Mouse (Mus musculus): ENCODE data around the gene Yy1. TPM values are rescaled to one million over a fixed set of nuclear protein-coding genes. Genes with fewer than 3 reads are reported as not detected.

Yy1 gene
- total and polyA plus RNA-seq, 3 experiments = 34.9 to 62.4 (median 52.1) TPM

- Histone ChIP-seq H3K9ac (ENCODE audit: control insufficient read depth, low read depth, low read length, poor library complexity, severe bottlenecking) (peak overlapping the region; percentile 74), H3K27ac (ENCODE audit: control insufficient read depth, low read depth, low read length) (peak overlapping the region; percentile 37; the same call in 1 of the 2 replicates), H3K36me3 (ENCODE audit: control insufficient read depth in 1 of 2, insufficient read depth in 2 of 2, low read length in 2 of 2) (peaks cover 0 to 16% of the 10 kb centered on the region in 2 experiments; a peak in 2 of 4 replicates), H3K4me3 (ENCODE audit: control insufficient read depth in 1 of 2, insufficient read depth in 1 of 2, low read depth in 2 of 2, low read length in 2 of 2) (peak overlapping the region; percentile 86 to 93), H3K4me1 (ENCODE audit: control insufficient read depth in 1 of 2, insufficient read depth in 2 of 2, low read length in 2 of 2) (peaks cover 6 to 29% of the 10 kb centered on the region in 2 experiments), H3K9me3 (replicated peaks; ENCODE audit: insufficient read depth, low read length) (no peaks in the 10 kb centered on the region), H3K79me2 (ENCODE audit: control insufficient read depth, insufficient read depth, low read length, poor library complexity) (peaks cover 3% of the 10 kb centered on the region; the same call in 1 of the 2 replicates), H3K27me3 (ENCODE audit: control insufficient read depth in 1 of 2, insufficient read depth in 2 of 2, low read length in 2 of 2) (no peaks in the 10 kb centered on the region; a peak in 1 of 4 replicates)
- TF ChIP-seq MAX (IDR thresholded peaks at IDR 0.05; ENCODE audit: low read length) (no peak), MAZ (IDR thresholded peaks at IDR 0.05; ENCODE audit: low read depth, low read length) (0 out of 2 replicates have a peak, but pooled peaks have one; percentile 39), ZMIZ1 (IDR thresholded peaks at IDR 0.05; ENCODE audit: low read depth, low read length) (no peak), ELF1 (IDR thresholded peaks at IDR 0.05; ENCODE audit: low read depth, low read length) (0 out of 2 replicates have a peak, but pooled peaks have one; percentile 9)
- DNase-seq (ENCODE audit: low read depth, low spot score) = peak; percentile 41
Observed at GRCm38 (mm10) chr12:108766866-108767265, 25.9 kb upstream of the Yy1 start.

GRCm38 (mm10) chr12:108768196-108768854, 24.4 kb upstream of the Yy1 start:
- no peaks in the 10 kb centered on the region for H3K9me3 ChIP-seq (replicated peaks; ENCODE audit: insufficient read depth, low read length)
- peaks cover 3% of the 10 kb centered on the region; the same call in 1 of the 2 replicates for H3K79me2 ChIP-seq (ENCODE audit: control insufficient read depth, insufficient read depth, low read length, poor library complexity)
- H3K4me1 ChIP-seq (ENCODE audit: control insufficient read depth in 1 of 2, insufficient read depth in 2 of 2, low read length in 2 of 2) = peaks cover 6 to 20% of the 10 kb centered on the region in 2 experiments
- H3K9ac ChIP-seq (ENCODE audit: control insufficient read depth, low read depth, low read length, poor library complexity, severe bottlenecking) = no peak overlapping the region
- H3K36me3 ChIP-seq (ENCODE audit: control insufficient read depth in 1 of 2, insufficient read depth in 2 of 2, low read length in 2 of 2) = peaks cover 0 to 11% of the 10 kb centered on the region in 2 experiments; a peak in 2 of 4 replicates
- no peak overlapping the region for H3K27ac ChIP-seq (ENCODE audit: control insufficient read depth, low read depth, low read length)
- H3K4me3 ChIP-seq (ENCODE audit: control insufficient read depth in 1 of 2, insufficient read depth in 1 of 2, low read depth in 2 of 2, low read length in 2 of 2) = no peak overlapping the region
- TF ChIP-seq SMC3 (IDR thresholded peaks at IDR 0.05; ENCODE audit: low read depth, low read length) (no peak), GABPA (IDR thresholded peaks at IDR 0.05; ENCODE audit: low read depth, low read length) (no peak), MYC (IDR thresholded peaks at IDR 0.05; ENCODE audit: low read depth, low read length) (no peak), MAX (IDR thresholded peaks at IDR 0.05; ENCODE audit: low read length) (no peak), RCOR1 (IDR thresholded peaks at IDR 0.05; ENCODE audit: low read depth, low read length) (no peak), POLR2AphosphoS2 (IDR thresholded peaks at IDR 0.05; ENCODE audit: low read length) (no peak), CHD2 (IDR thresholded peaks at IDR 0.05; ENCODE audit: low read length) (no peak), BHLHE40 (IDR thresholded peaks at IDR 0.05; ENCODE audit: borderline replicate concordance, low read depth, low read length) (no peak)
- no peaks in the 10 kb centered on the region; a peak in 1 of 4 replicates for H3K27me3 ChIP-seq (ENCODE audit: control insufficient read depth in 1 of 2, insufficient read depth in 2 of 2, low read length in 2 of 2)
- no peak for DNase-seq (ENCODE audit: low read depth, low spot score)

GRCm38 (mm10) chr12:108780108-108780877, 12.5 kb upstream of the Yy1 start:
- Histone ChIP-seq H3K79me2 (ENCODE audit: control insufficient read depth, insufficient read depth, low read length, poor library complexity) (no peaks in the 10 kb centered on the region), H3K27me3 (ENCODE audit: control insufficient read depth in 1 of 2, insufficient read depth in 2 of 2, low read length in 2 of 2) (no peaks in the 10 kb centered on the region), H3K4me3 (ENCODE audit: control insufficient read depth in 1 of 2, insufficient read depth in 1 of 2, low read depth in 2 of 2, low read length in 2 of 2) (no peak overlapping the region), H3K9ac (ENCODE audit: control insufficient read depth, low read depth, low read length, poor library complexity, severe bottlenecking) (no peak overlapping the region), H3K9me3 (replicated peaks; ENCODE audit: insufficient read depth, low read length) (no peaks in the 10 kb centered on the region), H3K36me3 (ENCODE audit: control insufficient read depth in 1 of 2, insufficient read depth in 2 of 2, low read length in 2 of 2) (no peaks in the 10 kb centered on the region; a peak in 2 of 4 replicates), H3K27ac (ENCODE audit: control insufficient read depth, low read depth, low read length) (no peak overlapping the region), H3K4me1 (ENCODE audit: control insufficient read depth in 1 of 2, insufficient read depth in 2 of 2, low read length in 2 of 2) (peaks cover 0 to 5% of the 10 kb centered on the region in 2 experiments; a peak in 2 of 4 replicates)
- TF ChIP-seq POLR2AphosphoS2 (IDR thresholded peaks at IDR 0.05; ENCODE audit: low read length) = no peak
- peak; percentile 38; the same call in 1 of the 2 replicates for TF ChIP-seq MAX (IDR thresholded peaks at IDR 0.05; ENCODE audit: low read length)
- TF ChIP-seq BHLHE40 (IDR thresholded peaks at IDR 0.05; ENCODE audit: borderline replicate concordance, low read depth, low read length) = no peak
- TF ChIP-seq GATA1 (IDR thresholded peaks at IDR 0.05; ENCODE audit: low read depth, low read length) = 0 out of 2 replicates have a peak, but pooled peaks have one; percentile 11
- TF ChIP-seq ETS1 (IDR thresholded peaks at IDR 0.05; ENCODE audit: low read depth, low read length) = no peak
- no peak for TF ChIP-seq JUND (IDR thresholded peaks at IDR 0.05; ENCODE audit: low read depth, low read length)
- peak; percentile 24 to 30; a peak in 2 of 4 replicates for TF ChIP-seq EP300 (IDR thresholded peaks at IDR 0.05; ENCODE audit: low read depth in 1 of 2, low read length in 2 of 2)
- no peak for TF ChIP-seq CHD1 (IDR thresholded peaks at IDR 0.05; ENCODE audit: low read depth, low read length)
- TF ChIP-seq MYC (IDR thresholded peaks at IDR 0.05; ENCODE audit: low read depth, low read length) = no peak
- TF ChIP-seq USF1 (IDR thresholded peaks at IDR 0.05; ENCODE audit: low read depth, low read length) = no peak
- DNase-seq (ENCODE audit: low read depth, low spot score) = peak; percentile 38
